Mouse (Mus musculus) CH12.LX (cell line): Measurements from ENCODE around the gene Hoxa9.

Source experiments
- BHLHE40 ChIP-seq: IDR thresholded peaks from 2 replicates; pipeline ENCODE4 v1.6.1; 2011; ENCODE audit warnings: mild to moderate bottlenecking, low read depth, low read length, improper control_type of control experiment
- CTCF ChIP-seq, 2 experiments: IDR thresholded peaks in 1 of 2; conservative IDR thresholded peaks in 1 of 2; 2 replicates each; pipeline ENCODE4 v1.5.1; 2011 to 2012; ENCODE audit warnings: low read depth in 2 of 2, low read length in 2 of 2, improper control_type of control experiment in 1 of 2, inconsistent platforms in 1 of 2, mild to moderate bottlenecking in 1 of 2, moderate library complexity in 1 of 2
- EP300 ChIP-seq: IDR thresholded peaks from 2 replicates; pipeline ENCODE4 v1.6.1; 2011; ENCODE audit warnings: low read length, improper control_type of control experiment
- MAFK ChIP-seq: IDR thresholded peaks from 2 replicates; pipeline ENCODE4 v1.6.1; 2011; ENCODE audit warnings: low read length, improper control_type of control experiment; ENCODE audit not compliant: insufficient replicate concordance
- NELFE ChIP-seq: IDR thresholded peaks from 2 replicates; pipeline ENCODE4 v1.6.1; 2011; ENCODE audit warnings: low read depth, low read length, improper control_type of control experiment
- POLR2A ChIP-seq: IDR thresholded peaks from 2 replicates; pipeline ENCODE4 v1.6.1; 2011; ENCODE audit warnings: low read depth, mild to moderate bottlenecking, improper control_type of control experiment, low read length
- USF2 ChIP-seq: conservative IDR thresholded peaks from 2 replicates; pipeline ENCODE4 v1.6.1; 2011; ENCODE audit warnings: low read depth, low read length, improper control_type of control experiment

DNA sequence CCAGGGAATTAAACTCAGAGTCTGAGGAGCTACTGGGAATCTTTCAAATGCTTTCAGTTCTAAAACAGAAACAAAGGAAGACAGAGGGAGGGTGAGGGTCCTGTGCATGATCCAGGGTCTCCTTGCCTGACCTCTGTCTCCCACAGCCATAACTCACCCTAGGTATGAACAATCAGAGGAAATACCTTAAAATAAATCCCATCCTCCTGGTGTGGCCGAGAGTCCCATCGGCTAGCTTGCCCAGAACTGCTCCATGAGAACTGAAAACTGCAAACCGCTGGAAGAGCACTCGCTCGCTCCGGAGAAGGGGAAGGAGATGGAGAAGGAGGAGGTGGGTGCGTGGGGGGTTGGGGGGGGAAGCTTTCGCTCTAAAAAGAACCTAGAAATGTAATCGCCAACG is 51.2 kb downstream of the Hoxa9 start:
- no peak for TF ChIP-seq EP300
- no peak for TF ChIP-seq USF2
- no peak for TF ChIP-seq MAFK
- TF ChIP-seq NELFE: no peak
- TF ChIP-seq CTCF (conservative IDR thresholded peaks at IDR 0.05 in 1 of 2, IDR thresholded peaks at IDR 0.05 in 1 of 2; ENCODE audit: low read depth in 2 of 2, low read length in 2 of 2): no peak
- TF ChIP-seq POLR2A: no peak
- TF ChIP-seq BHLHE40: no peak
